Mouse (Mus musculus) small intestine, adult 2 months (tissue): ENCODE measurements around the gene Adcy5.

Experiments used
- CTCF ChIP-seq: fragments of 200-500 bp; IDR thresholded peaks from 2 replicates; pipeline ENCODE4 v1.5.1; 2012; ENCODE audit warnings: low read depth, mild to moderate bottlenecking, control low read depth, inconsistent platforms, low read length, moderate library complexity, mixed read lengths; ENCODE audit not compliant: insufficient replicate concordance, insufficient read length; ENCODE audit errors: extremely low read depth
- POLR2A ChIP-seq: fragments of 200-500 bp; IDR thresholded peaks from 2 replicates; pipeline ENCODE4 v1.6.1; 2012; ENCODE audit warnings: low read depth, mild to moderate bottlenecking, control low read depth, inconsistent platforms, low read length, moderate library complexity

- TF ChIP-seq CTCF (no peak), POLR2A (no peak)
Measured at GRCm38 (mm10) chr16:35156832-35157231, 2.2 kb downstream of the Adcy5 start.
